In the genomic region with DNA sequence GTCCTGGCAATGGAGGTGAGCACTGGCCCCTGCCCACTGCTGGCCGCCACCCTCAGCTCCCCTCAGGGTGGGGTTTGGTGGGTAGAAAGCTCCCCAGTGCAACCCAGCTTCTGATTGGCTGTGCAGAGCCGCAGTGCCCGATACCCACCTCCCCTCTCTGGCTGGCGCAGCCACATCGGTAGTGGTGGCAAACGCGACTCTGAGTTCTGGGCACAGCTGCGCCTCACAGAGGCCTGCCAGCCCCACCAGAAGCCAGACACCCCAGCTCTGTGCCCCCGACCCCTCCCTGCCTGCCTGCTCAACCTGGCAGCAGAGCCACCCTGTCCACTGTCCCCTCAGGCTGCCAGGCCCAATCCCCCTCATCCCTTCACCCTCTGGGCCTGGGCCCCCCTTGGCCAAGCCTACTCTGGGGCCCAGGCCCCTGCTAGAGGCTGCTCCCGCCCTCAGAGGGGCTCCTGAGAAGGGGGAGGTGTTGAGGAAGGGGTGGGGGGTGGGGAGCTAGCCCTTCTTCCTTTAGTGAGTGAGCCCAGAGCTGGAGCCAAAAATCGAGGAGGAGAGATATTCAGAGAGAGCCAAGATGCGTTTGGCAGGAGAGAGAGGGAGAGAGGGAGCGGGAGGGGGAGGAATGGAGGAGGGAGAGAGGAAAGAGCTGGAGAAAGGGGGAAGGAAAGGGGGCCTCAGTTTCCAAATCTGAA, we compare ENCODE assay signal across 9 mouse cellular contexts. TPM values are rescaled to one million over a fixed set of nuclear protein-coding genes. Genes with fewer than 3 reads are reported as not detected.
DNase-seq lines count a peak whose midpoint lies in the region; ATAC-seq lines count a peak whose summit lies in the region.
"Had no signal": no experiment of that assay in that cellular context is flagged by ENCODE, and none has a peak within 500 bp of the region (broad histone marks: within the 10 kb centered on the region; RNA-seq: fewer than 3 reads in every experiment).

No protein-coding gene starts in this region.

- peaks cover 99% of the 10 kb centered on the region for H3K27me3 ChIP-seq in kidney, embryonic 15.5 days
- no peaks in the 10 kb centered on the region; the same call in 1 of the 2 replicates for H3K27me3 ChIP-seq in forebrain, embryonic 16.5 days (replicated peaks; ENCODE audit: control insufficient read depth, insufficient read depth, low read length)
- H3K27me3 ChIP-seq in intestine, embryonic 16.5 days (replicated peaks; ENCODE audit: control insufficient read depth, insufficient read depth, low read length): peaks cover 71% of the 10 kb centered on the region

- WGBS in kidney, embryonic 15.5 days: 62% methylated on average over 13 of the region's 13 CpGs
- 27% methylated on average over 13 of the region's 13 CpGs for WGBS in forebrain, embryonic 16.5 days
- WGBS in intestine, embryonic 16.5 days: 56% methylated on average over 13 of the region's 13 CpGs

- H3K36me3 ChIP-seq in kidney, embryonic 15.5 days: no peaks in the 10 kb centered on the region
- H3K36me3 ChIP-seq in forebrain, embryonic 16.5 days (ENCODE audit: control insufficient read depth, insufficient read depth): no peaks in the 10 kb centered on the region
- no peaks in the 10 kb centered on the region for H3K36me3 ChIP-seq in intestine, embryonic 16.5 days (ENCODE audit: control insufficient read depth, insufficient read depth, low read length)

- no peaks in the 10 kb centered on the region for H3K9me3 ChIP-seq in kidney, embryonic 15.5 days (replicated peaks)
- H3K9me3 ChIP-seq in forebrain, embryonic 16.5 days (ENCODE audit: control insufficient read depth, low read length): no peaks in the 10 kb centered on the region
- no peaks in the 10 kb centered on the region for H3K9me3 ChIP-seq in intestine, embryonic 16.5 days (ENCODE audit: control insufficient read depth, low read length)

- H3K4me2 ChIP-seq in kidney, embryonic 15.5 days: peak overlapping the region; percentile 27; the same call in 1 of the 2 replicates
- peak overlapping the region; percentile 48 for H3K4me2 ChIP-seq in forebrain, embryonic 16.5 days (ENCODE audit: low read length)
- H3K4me2 ChIP-seq in intestine, embryonic 16.5 days (ENCODE audit: low read depth, low read length): peak overlapping the region; percentile 34; the same call in 1 of the 2 replicates

- H3K27ac ChIP-seq in kidney, embryonic 15.5 days: peak overlapping the region; percentile 41; the same call in 1 of the 2 replicates
- peak overlapping the region; percentile 99 for H3K27ac ChIP-seq in forebrain, embryonic 16.5 days (ENCODE audit: low read length)
- peak overlapping the region; percentile 64 for H3K27ac ChIP-seq in intestine, embryonic 16.5 days (ENCODE audit: low read length)

- no peak; the same call in 1 of the 2 replicates for ATAC-seq in kidney, embryonic 15.5 days (replicated peaks; ENCODE audit: low FRiP score)
- peak; percentile 87 for ATAC-seq in forebrain, embryonic 16.5 days
- peak; percentile 74 for ATAC-seq in intestine, embryonic 16.5 days

- DNase-seq in kidney, adult 11 months: no peak
- peak; percentile 89 for DNase-seq in brain, embryonic 18.5 days (ENCODE audit: low read depth, low spot score)
- peak; percentile 67 for DNase-seq in right cerebral cortex, postnatal 4 days
- no peak for DNase-seq in ovary, postnatal 10 days (ENCODE audit: low spot score)
- DNase-seq in spleen, postnatal 36 days (ENCODE audit: low spot score in 2 of 2): no peak

- no peak overlapping the region for H3K9ac ChIP-seq in kidney, embryonic 15.5 days
- H3K9ac ChIP-seq in forebrain, embryonic 16.5 days (replicated peaks; ENCODE audit: low read depth, low read length): peak overlapping the region; percentile 64
- peak overlapping the region; percentile 25 for H3K9ac ChIP-seq in intestine, embryonic 16.5 days (ENCODE audit: low read depth, low read length)

- peaks cover 29% of the 10 kb centered on the region for H3K4me1 ChIP-seq in kidney, embryonic 15.5 days
- H3K4me1 ChIP-seq in forebrain, embryonic 16.5 days (replicated peaks; ENCODE audit: control insufficient read depth, insufficient read depth, low read length): peaks cover 83% of the 10 kb centered on the region
- peaks cover 19% of the 10 kb centered on the region for H3K4me1 ChIP-seq in intestine, embryonic 16.5 days (ENCODE audit: control insufficient read depth, insufficient read depth, low read length)

- H3K4me3 ChIP-seq in kidney, embryonic 15.5 days (replicated peaks): no peak overlapping the region
- peak overlapping the region; percentile 23 for H3K4me3 ChIP-seq in forebrain, embryonic 16.5 days (replicated peaks; ENCODE audit: low read length)
- no peak overlapping the region for H3K4me3 ChIP-seq in intestine, embryonic 16.5 days (ENCODE audit: low read length)
- H3K4me3 ChIP-seq: erythroblast, embryonic 14.5 days had no signal

RNA-seq across cellular contexts. Expression of a gene that starts 6.2 kb away (rescaled TPM):
- polyA plus RNA-seq in kidney, embryonic 15.5 days (2015; fragmentation: Nextera tagmentation; extraction: Ambion mirVana): 14.2 and 15.5 TPM in 2 replicates
- polyA plus RNA-seq in forebrain, embryonic 16.5 days (2015; fragmentation: Nextera tagmentation; extraction: Ambion mirVana): 440 and 546 TPM in 2 replicates
- polyA plus RNA-seq in intestine, embryonic 16.5 days (2015; fragmentation: Nextera tagmentation; extraction: Ambion mirVana): 9.7 and 11.8 TPM in 2 replicates

RNA-seq across cellular contexts. Expression of a gene that starts 28.7 kb away (rescaled TPM):
- 6.3 and 7.0 TPM in 2 replicates for polyA plus RNA-seq in kidney, embryonic 15.5 days (2015; fragmentation: Nextera tagmentation; extraction: Ambion mirVana)
- polyA plus RNA-seq in forebrain, embryonic 16.5 days (2015; fragmentation: Nextera tagmentation; extraction: Ambion mirVana): 8.2 and 8.7 TPM in 2 replicates
- polyA plus RNA-seq in intestine, embryonic 16.5 days (2015; fragmentation: Nextera tagmentation; extraction: Ambion mirVana): 4.2 and 4.4 TPM in 2 replicates

RNA-seq across cellular contexts. Expression of a gene that starts 37.4 kb away (rescaled TPM):
- 52.6 and 53.0 TPM in 2 replicates for polyA plus RNA-seq in kidney, embryonic 15.5 days (2015; fragmentation: Nextera tagmentation; extraction: Ambion mirVana)
- 31.3 and 34.3 TPM in 2 replicates for polyA plus RNA-seq in forebrain, embryonic 16.5 days (2015; fragmentation: Nextera tagmentation; extraction: Ambion mirVana)
- 61.8 and 63.4 TPM in 2 replicates for polyA plus RNA-seq in intestine, embryonic 16.5 days (2015; fragmentation: Nextera tagmentation; extraction: Ambion mirVana)

RNA-seq across cellular contexts. Expression of a gene that starts 46.5 kb away (rescaled TPM):
- 112 and 122 TPM in 2 replicates for polyA plus RNA-seq in kidney, embryonic 15.5 days (2015; fragmentation: Nextera tagmentation; extraction: Ambion mirVana)
- polyA plus RNA-seq in forebrain, embryonic 16.5 days (2015; fragmentation: Nextera tagmentation; extraction: Ambion mirVana): 84.8 and 86.5 TPM in 2 replicates
- polyA plus RNA-seq in intestine, embryonic 16.5 days (2015; fragmentation: Nextera tagmentation; extraction: Ambion mirVana): 109 and 115 TPM in 2 replicates

RNA-seq across cellular contexts. Expression of a gene that starts 52.8 kb away (rescaled TPM):
- polyA plus RNA-seq in kidney, embryonic 15.5 days (2015; fragmentation: Nextera tagmentation; extraction: Ambion mirVana): 1,039 and 1,041 TPM in 2 replicates
- polyA plus RNA-seq in forebrain, embryonic 16.5 days (2015; fragmentation: Nextera tagmentation; extraction: Ambion mirVana): 610 and 631 TPM in 2 replicates
- polyA plus RNA-seq in intestine, embryonic 16.5 days (2015; fragmentation: Nextera tagmentation; extraction: Ambion mirVana): 1,204 and 1,241 TPM in 2 replicates

Comparison
In these comparisons a context has a peak if more than half of its experiments do, and no peak if none do; other contexts are left out.
1. H3K27ac ChIP-seq: peak in every context shown above with its lines; median percentile 99 in forebrain, embryonic 16.5 days; 64 in intestine, embryonic 16.5 days; 41 in kidney, embryonic 15.5 days.
2. DNase-seq: peak in brain, embryonic 18.5 days (single experiment) and right cerebral cortex, postnatal 4 days (single experiment); none in kidney, adult 11 months (single experiment), ovary, postnatal 10 days (single experiment) and spleen, postnatal 36 days (0 of 2).
3. RNA of a gene that starts 6.2 kb away (polyA plus RNA-seq): 440 to 546 TPM in forebrain, embryonic 16.5 days; 14.2 to 15.5 TPM in kidney, embryonic 15.5 days and 9.7 to 11.8 TPM in intestine, embryonic 16.5 days; every median in the first group is over 10 times any median in the second.
4. Peak in every context shown above with its lines, with median percentiles within 50 percentile points of each other: H3K4me2 ChIP-seq.